Mouse (Mus musculus) forebrain, embryonic 14.5 days (tissue): ENCODE results near the gene Nol4l. TPM values are rescaled to one million over a fixed set of nuclear protein-coding genes. Genes with fewer than 3 reads are reported as not detected.

Source experiments
- ATAC-seq: fragments of 200-750 bp; cut with Nextera tagmentation; 2 replicates; pipeline ENCODE4 v1.8.0; 2017; ENCODE audit warnings: mild to moderate bottlenecking, moderate library complexity
- DNase-seq: peaks from one replicate; pipeline ENCODE4 v3.0.0-alpha.2; 2015; ENCODE audit warnings: low spot score
- H3K27ac ChIP-seq: fragments of 300-500 bp; sonication (generic); 2 replicates; pipeline ENCODE4 v1.5.1; 2014; ENCODE audit warnings: low read depth, mild to moderate bottlenecking, control low read depth, low read length, moderate library complexity
- H3K27me3 ChIP-seq: fragments of 300-500 bp; sonication (generic); replicated peaks from 2 replicates; pipeline ENCODE4 v1.6.1; 2014; ENCODE audit warnings: low read length, control low read depth, mixed read lengths; ENCODE audit not compliant: control insufficient read depth, insufficient read depth
- H3K36me3 ChIP-seq: fragments of 300-500 bp; sonication (generic); 2 replicates; pipeline ENCODE4 v1.6.1; 2014; ENCODE audit warnings: low read length, control low read depth; ENCODE audit not compliant: control insufficient read depth, insufficient read depth
- H3K4me1 ChIP-seq: fragments of 300-500 bp; sonication (generic); 2 replicates; pipeline ENCODE4 v1.6.1; 2014; ENCODE audit warnings: antibody characterized with exemption, low read length, control low read depth; ENCODE audit not compliant: control insufficient read depth, insufficient read depth
- H3K4me2 ChIP-seq: fragments of 300-500 bp; sonication (generic); 2 replicates; pipeline ENCODE4 v1.6.1; 2014; ENCODE audit warnings: mild to moderate bottlenecking, control low read depth, low read length
- H3K4me3 ChIP-seq: fragments of 300-500 bp; sonication (generic); 2 replicates; pipeline ENCODE4 v1.5.1; 2014; ENCODE audit warnings: low read depth, low read length, control low read depth
- H3K9ac ChIP-seq: fragments of 300-500 bp; sonication (generic); 2 replicates; pipeline ENCODE4 v1.6.1; 2014; ENCODE audit warnings: mild to moderate bottlenecking, low read length, control low read depth, moderate library complexity
- H3K9me3 ChIP-seq: fragments of 300-500 bp; sonication (generic); replicated peaks from 2 replicates; pipeline ENCODE4 v1.6.1; 2016; ENCODE audit warnings: low read length, control low read depth, mixed read lengths; ENCODE audit not compliant: control insufficient read depth
- WGBS: fragments of 180-500 bp; shearing (Covaris S2); extraction: QIAGEN DNeasy Blood & Tissue Kit; methylation state at CpG from one replicate; pipeline ENCODE4 v1.1.7; 2014; 5-methylcytosine and 5-hydroxymethylcytosine counted together
- polyA plus RNA-seq: library from polyadenylated mRNA; unstranded; fragments of >200 nt; fragmentation: Nextera tagmentation; extraction: Ambion mirVana; gene quantifications from 2 replicates; pipeline ENCODE4 v1.2.1, GENCODE M21; 2014

The Nol4l gene
- polyA plus RNA-seq, result 31.4 and 42.0 TPM in 2 replicates

- Histone ChIP-seq H3K4me2 (peak within 1 kb of the TSS; percentile 97), H3K27me3 (no peaks in the 10 kb centered on the region), H3K4me1 (peaks cover 11% of the 10 kb centered on the region), H3K9me3 (no peaks in the 10 kb centered on the region), H3K27ac (peak within 1 kb of the TSS; percentile 88), H3K4me3 (peak within 1 kb of the TSS; percentile 74), H3K9ac (peak within 1 kb of the TSS; percentile 80), H3K36me3 (no peaks in the 10 kb centered on the region)
- peak; percentile 30 for ATAC-seq
- WGBS, result 2% methylated on average over 30 of the region's 86 CpGs
- DNase-seq, result peak; percentile 55
Observed at GRCm38 (mm10) chr2:153529931-153530766, at the start of gene Nol4l. Gene Nol4l, minus strand, starts transcription at chr2:153529971.

GRCm38 (mm10) chr2:153577122-153577521 lies 47.4 kb upstream of the Nol4l start:
- no peaks in the 10 kb centered on the region for H3K9me3 ChIP-seq
- no peaks in the 10 kb centered on the region for H3K27me3 ChIP-seq
- no peak overlapping the region for H3K4me3 ChIP-seq
- DNase-seq (no peak), ATAC-seq (no peak)
- 46% methylated on average over 4 of the region's 4 CpGs for WGBS
- no peak overlapping the region for H3K4me2 ChIP-seq
- no peak overlapping the region for H3K27ac ChIP-seq
- H3K9ac ChIP-seq, result no peak overlapping the region
- no peaks in the 10 kb centered on the region for H3K4me1 ChIP-seq
- H3K36me3 ChIP-seq, result no peaks in the 10 kb centered on the region

GRCm38 (mm10) chr2:153576150-153576549 lies 46.4 kb upstream of the Nol4l start:
- Histone ChIP-seq H3K4me1 (no peaks in the 10 kb centered on the region), H3K9ac (no peak overlapping the region), H3K9me3 (no peaks in the 10 kb centered on the region), H3K4me3 (no peak overlapping the region), H3K36me3 (no peaks in the 10 kb centered on the region), H3K27ac (no peak overlapping the region), H3K27me3 (no peaks in the 10 kb centered on the region), H3K4me2 (no peak overlapping the region)
- 82% methylated on average over 3 of the region's 3 CpGs for WGBS
- DNase-seq, result no peak
- ATAC-seq, result no peak

- Histone ChIP-seq H3K4me2 (no peak overlapping the region), H3K4me1 (no peaks in the 10 kb centered on the region), H3K4me3 (no peak overlapping the region), H3K27me3 (no peaks in the 10 kb centered on the region), H3K9me3 (no peaks in the 10 kb centered on the region), H3K9ac (no peak overlapping the region), H3K36me3 (no peaks in the 10 kb centered on the region), H3K27ac (no peak overlapping the region)
- DNase-seq (no peak), ATAC-seq (no peak)
- WGBS, result 42% methylated on average over 6 of the region's 6 CpGs
Observed at GRCm38 (mm10) chr2:153575554-153575953, 45.8 kb upstream of the Nol4l start.

GRCm38 (mm10) chr2:153573101-153573500 lies 43.3 kb upstream of the Nol4l start:
- ATAC-seq (no peak), DNase-seq (no peak)
- Histone ChIP-seq H3K4me1 (no peaks in the 10 kb centered on the region), H3K27me3 (no peaks in the 10 kb centered on the region), H3K4me2 (no peak overlapping the region), H3K4me3 (no peak overlapping the region), H3K36me3 (no peaks in the 10 kb centered on the region), H3K27ac (no peak overlapping the region), H3K9ac (no peak overlapping the region), H3K9me3 (no peaks in the 10 kb centered on the region)
- 88% methylated on average over 9 of the region's 9 CpGs for WGBS

GRCm38 (mm10) chr2:153568541-153568940 lies 38.8 kb upstream of the Nol4l start:
- Histone ChIP-seq H3K9me3 (no peaks in the 10 kb centered on the region), H3K4me3 (no peak overlapping the region), H3K4me1 (no peaks in the 10 kb centered on the region), H3K9ac (no peak overlapping the region), H3K27ac (no peak overlapping the region), H3K27me3 (no peaks in the 10 kb centered on the region), H3K4me2 (no peak overlapping the region), H3K36me3 (no peaks in the 10 kb centered on the region)
- WGBS, result 93% methylated on average over 6 of the region's 6 CpGs
- ATAC-seq (no peak), DNase-seq (no peak)

- no peak overlapping the region for H3K4me3 ChIP-seq
- ATAC-seq (no peak), DNase-seq (no peak)
- 85% methylated on average over 4 of the region's 4 CpGs for WGBS
- H3K27me3 ChIP-seq, result no peaks in the 10 kb centered on the region
- H3K9me3 ChIP-seq, result no peaks in the 10 kb centered on the region
- no peak overlapping the region for H3K27ac ChIP-seq
- no peak overlapping the region for H3K9ac ChIP-seq
- H3K36me3 ChIP-seq, result no peaks in the 10 kb centered on the region
- H3K4me2 ChIP-seq, result no peak overlapping the region
- H3K4me1 ChIP-seq, result no peaks in the 10 kb centered on the region
Observed at GRCm38 (mm10) chr2:153568013-153568412, 38.2 kb upstream of the Nol4l start.

GRCm38 (mm10) chr2:153564343-153564742 lies 34.6 kb upstream of the Nol4l start:
- H3K36me3 ChIP-seq, result no peaks in the 10 kb centered on the region
- DNase-seq, result no peak
- H3K27ac ChIP-seq, result no peak overlapping the region
- H3K4me3 ChIP-seq, result no peak overlapping the region
- H3K4me1 ChIP-seq, result peaks cover 24% of the 10 kb centered on the region
- no peaks in the 10 kb centered on the region for H3K9me3 ChIP-seq
- no peaks in the 10 kb centered on the region for H3K27me3 ChIP-seq
- H3K4me2 ChIP-seq, result no peak overlapping the region
- WGBS, result 83% methylated on average over 3 of the region's 3 CpGs
- H3K9ac ChIP-seq, result no peak overlapping the region
- no peak for ATAC-seq

- no peaks in the 10 kb centered on the region for H3K9me3 ChIP-seq
- H3K36me3 ChIP-seq, result no peaks in the 10 kb centered on the region
- no peak overlapping the region; the same call in 1 of the 2 replicates for H3K9ac ChIP-seq
- DNase-seq (no peak), ATAC-seq (no peak; the same call in 1 of the 2 replicates)
- H3K27ac ChIP-seq, result peak overlapping the region; percentile 63
- H3K4me3 ChIP-seq, result no peak overlapping the region
- WGBS, result 50% methylated on average over 5 of the region's 5 CpGs
- H3K27me3 ChIP-seq, result no peaks in the 10 kb centered on the region
- peak overlapping the region; percentile 46; the same call in 1 of the 2 replicates for H3K4me2 ChIP-seq
- H3K4me1 ChIP-seq, result peaks cover 24% of the 10 kb centered on the region
Observed at GRCm38 (mm10) chr2:153561564-153561963, 31.8 kb upstream of the Nol4l start.
